Mouse (Mus musculus) testis, postnatal 10 days (tissue): Measurements from ENCODE around the gene Ubac2.
A peak's percentile ranks its signal among the peaks of the same experiment; 100 is the strongest.

Source experiments
- DNase-seq: peaks from one replicate; pipeline ENCODE4 v3.0.0; 2021; ENCODE audit warnings: low spot score

Gene Ubac2

DNA sequence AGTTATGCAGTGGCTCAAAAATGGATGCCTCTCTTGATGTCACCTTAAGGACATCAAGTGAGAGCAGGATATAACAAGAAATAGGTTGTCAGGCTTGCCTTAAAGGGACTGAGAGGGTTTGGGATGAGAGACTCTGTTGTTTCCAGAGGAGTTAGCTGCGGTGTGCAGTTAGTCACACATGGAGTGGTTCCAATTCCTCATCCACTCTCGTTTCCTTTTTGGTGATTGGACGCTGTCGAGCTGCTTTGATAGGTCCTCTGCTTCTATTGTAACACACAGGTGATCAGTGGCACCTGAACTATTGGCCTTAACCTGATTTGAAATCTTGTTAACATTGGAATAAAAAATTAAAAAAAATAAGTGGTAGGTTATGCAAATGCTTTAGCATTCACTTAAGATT is 44.3 kb downstream of the Ubac2 start:
- DNase-seq: no peak

GRCm38 (mm10) chr14:121924876-121925275 is 46.5 kb downstream of the Ubac2 start:
- no peak for DNase-seq

GRCm38 (mm10) chr14:121926901-121927300 is 48.5 kb downstream of the Ubac2 start:
- DNase-seq: no peak

- DNase-seq: no peak
These were observed 49.0 kb downstream of the Ubac2 start for GRCm38 (mm10) chr14:121927451-121927850.

GRCm38 (mm10) chr14:121928375-121929137 is 50.1 kb downstream of the Ubac2 start:
- DNase-seq: peak; percentile 77

DNA sequence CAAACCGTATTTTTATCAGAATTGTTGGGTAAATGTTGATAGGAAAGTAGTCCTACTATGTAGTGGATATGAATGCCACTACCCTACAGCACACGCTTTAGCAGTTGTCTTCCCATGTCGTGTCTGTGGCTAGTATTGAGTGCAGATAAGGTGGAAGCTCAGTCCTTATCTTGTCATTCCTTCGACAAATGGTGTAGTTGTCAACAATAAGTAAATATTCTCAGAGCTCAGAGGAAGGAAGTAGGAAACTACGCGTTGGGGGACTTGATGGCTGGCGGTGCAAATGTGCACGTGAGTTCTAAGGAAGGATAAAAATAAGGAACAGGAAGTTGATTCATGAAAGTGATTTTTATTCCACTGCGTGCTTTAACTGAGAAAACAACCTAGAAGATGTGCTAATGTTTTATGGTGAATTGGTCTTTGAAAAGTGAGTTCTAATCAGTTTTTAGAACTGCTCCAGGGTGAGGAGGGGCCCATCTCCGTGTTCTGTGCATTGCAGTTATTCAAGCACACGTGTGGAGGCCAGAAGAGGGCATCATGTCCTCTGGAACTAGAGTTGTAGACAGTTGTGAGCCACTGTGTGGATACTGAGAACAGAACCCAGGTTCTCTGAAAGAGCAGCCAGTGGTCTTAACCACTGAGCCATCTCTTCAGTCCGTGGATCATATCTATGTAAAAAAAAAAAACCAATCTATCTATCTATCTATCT is 51.0 kb downstream of the Ubac2 start:
- DNase-seq: no peak

GRCm38 (mm10) chr14:121930731-121931383 is 52.4 kb downstream of the Ubac2 start:
- no peak for DNase-seq

GRCm38 (mm10) chr14:121931594-121931993 is 53.2 kb downstream of the Ubac2 start:
- no peak for DNase-seq

DNA sequence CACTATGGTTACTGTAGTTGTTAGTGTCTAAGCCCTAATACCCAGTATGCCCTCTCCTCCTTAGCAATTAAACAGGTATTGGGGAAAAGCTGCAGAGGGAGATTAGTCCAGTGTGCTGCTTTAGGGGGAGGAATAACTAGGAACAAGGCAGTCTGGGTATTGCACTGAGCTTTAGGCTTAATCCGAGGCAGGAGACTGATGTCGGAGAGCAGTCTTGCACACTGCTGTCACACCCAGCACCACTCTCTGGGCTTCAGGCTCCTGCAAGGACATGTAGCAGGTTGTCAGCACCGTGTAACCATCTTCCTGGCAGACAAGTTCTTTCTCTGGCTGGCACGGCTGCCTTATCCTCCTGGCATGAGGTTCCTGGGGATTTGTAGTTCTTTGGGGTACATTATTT is 53.8 kb downstream of the Ubac2 start:
- DNase-seq: no peak

DNA sequence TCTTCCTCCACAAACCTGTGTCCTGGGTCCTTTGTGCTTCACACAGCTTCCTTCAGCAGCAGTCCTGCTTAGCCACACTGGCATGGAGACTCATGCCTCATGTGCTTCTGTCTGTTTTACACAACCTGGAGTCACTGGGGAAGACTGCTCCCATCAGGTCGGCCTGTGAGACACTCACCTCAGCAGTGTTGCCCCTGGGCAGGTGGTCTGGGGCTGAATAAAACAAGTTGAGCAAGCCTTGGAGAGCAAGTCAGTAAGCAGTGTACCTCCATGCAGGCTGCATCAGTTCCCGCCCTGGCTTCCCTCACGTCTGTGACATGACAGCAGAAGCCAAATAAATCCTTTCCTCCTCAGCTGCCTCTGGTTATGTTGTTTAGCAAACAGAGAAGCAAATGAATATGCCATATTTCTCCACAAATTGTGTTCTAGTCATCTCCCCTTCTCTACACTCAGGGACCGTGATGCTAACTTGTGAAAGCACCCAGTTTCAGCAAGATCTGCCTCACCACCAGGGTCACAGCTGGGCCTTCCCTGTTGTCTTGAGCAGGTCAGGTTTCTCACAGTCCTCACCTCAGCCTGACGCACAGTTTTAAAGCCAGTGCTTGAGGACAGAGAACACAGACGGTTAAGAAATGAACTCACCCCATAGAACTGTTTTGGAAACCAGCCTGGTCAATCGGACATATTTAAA is 55.6 kb downstream of the Ubac2 start:
- DNase-seq: no peak

GRCm38 (mm10) chr14:121934597-121934946 is 56.2 kb downstream of the Ubac2 start:
- DNase-seq: no peak

- DNase-seq: no peak
These were observed 57.9 kb downstream of the Ubac2 start for GRCm38 (mm10) chr14:121936356-121936755.

- DNase-seq: no peak
These were observed 58.4 kb downstream of the Ubac2 start for GRCm38 (mm10) chr14:121936856-121937255.

- DNase-seq: no peak
These were observed 59.3 kb downstream of the Ubac2 start for GRCm38 (mm10) chr14:121937601-121938255.

DNA sequence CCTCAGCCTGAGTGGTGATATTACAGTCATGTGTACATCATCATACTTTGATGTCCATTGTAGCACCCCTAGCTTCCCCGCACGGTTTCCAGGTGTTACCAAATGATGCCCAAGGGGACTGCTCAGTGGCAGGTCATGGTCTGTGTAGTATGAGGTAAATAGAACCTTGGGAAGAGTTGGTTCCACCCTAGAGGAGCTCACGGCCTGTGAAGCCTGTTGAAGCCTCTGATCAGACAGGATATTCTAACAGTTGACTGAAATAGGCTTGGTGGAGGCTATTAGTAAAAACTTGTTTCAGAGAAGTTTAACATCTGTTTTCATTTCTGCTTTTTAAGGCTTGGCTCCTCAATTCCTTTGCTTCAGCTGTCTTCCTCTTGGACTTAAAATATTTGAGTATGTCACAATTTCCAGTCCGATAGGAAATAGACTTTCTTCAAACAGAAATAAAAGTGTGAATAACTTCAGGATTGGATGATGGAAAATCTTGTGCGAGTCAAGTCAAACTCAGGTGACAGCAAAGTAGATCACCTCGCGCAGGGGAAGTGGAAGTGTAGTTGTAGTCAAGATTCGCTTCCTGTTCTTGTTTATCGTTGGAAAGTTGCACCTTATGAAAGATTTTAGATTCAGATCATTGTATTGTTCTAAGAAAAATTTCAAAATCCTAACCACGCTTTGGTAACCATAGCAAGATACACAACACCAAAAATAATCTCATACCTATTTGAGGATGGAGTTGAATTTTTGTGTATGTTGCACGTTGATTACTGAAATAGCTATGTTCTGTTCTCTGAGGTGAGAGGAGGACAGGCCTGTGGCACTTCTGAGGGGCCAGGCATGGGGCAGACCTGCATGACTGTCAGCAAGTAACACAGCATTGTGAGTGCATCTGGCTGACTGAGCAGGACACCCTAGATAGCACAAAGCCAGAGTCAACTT is 60.1 kb downstream of the Ubac2 start:
- DNase-seq: no peak

DNA sequence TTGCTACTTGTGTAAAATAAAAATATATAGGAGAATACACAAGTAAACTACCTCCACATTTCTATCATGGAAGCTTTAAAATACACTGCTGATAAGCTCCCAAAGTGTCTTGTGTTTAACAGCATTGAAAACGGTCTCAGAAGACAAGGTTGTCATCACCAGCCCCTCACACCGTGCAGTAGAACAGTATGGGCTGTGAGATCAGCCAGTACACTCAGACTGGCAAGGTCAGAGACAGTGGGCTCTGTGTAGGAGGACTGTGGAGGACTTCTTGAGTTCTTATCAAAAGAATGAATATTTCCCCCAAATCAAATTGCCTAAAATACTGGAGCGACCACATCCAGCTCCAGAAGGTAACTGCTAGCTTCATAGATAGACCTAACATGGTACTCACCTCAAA is 61.2 kb downstream of the Ubac2 start:
- no peak for DNase-seq

DNA sequence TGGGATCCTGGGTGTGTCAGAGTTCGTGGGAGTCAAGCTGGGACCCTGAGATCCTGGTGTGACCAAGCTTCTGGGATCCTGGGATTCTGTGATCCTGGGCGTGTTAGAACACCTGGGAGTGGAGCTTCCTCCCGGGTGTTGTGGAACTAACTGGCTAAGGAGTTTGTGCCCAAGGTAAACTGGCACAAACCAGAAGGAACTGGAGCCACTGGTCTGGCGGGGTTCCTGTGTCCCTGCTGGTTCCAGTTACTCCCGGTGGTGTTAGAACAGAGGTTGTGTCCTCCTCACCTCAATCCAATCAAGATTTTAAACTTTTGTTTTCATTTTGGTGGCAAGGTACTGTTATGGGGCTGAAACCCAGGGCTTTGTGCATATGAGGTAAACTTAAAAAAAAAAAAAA is 67.7 kb downstream of the Ubac2 start:
- DNase-seq: no peak

DNA sequence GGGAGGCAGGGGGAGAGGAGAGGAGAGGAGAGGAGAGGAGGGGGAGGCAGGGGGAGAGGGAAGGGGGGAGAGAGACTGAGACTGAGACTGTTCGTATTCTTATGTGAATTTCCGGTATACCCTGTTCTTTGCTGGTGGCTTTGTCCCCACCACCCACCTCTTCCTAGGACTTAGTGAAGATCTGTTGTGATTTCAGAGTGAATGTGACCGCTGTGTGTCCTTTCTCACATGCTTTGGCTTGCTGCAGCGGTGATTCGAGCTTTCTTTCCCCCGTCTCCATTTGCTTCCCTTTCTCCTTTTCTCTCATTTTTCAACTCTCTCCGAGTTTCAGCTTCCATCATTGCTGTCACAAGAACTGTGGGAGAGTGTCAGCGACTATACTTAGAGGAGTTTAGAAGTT is 68.3 kb downstream of the Ubac2 start:
- DNase-seq: no peak

DNA sequence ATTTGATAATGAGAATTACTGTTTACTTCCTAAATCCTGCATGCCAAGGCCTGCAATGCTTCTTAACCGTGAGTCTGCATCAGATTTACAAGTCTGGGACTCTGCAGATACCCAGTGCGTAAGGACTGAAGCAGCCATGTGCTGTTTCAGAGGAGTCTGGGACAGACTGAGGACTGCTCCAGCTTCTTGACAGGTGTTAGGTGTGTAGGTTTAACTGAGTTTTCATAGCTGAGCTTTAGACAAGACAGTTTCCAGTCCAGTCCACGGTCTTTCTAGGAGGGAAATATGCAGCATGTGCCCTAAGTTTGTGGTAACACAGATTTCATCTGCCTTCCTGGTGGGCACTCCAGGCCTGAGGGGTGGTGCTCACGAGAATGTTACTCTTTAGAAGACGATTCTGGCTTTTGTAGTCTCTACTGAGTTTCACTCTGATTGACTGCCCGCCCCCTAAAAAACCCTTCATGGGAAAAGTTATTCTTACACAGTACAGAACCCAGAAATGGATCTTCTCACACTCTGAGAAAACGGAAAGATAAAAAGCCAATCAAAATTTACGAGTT is 68.9 kb downstream of the Ubac2 start:
- DNase-seq: no peak

- no peak for DNase-seq
These were observed 69.5 kb downstream of the Ubac2 start for GRCm38 (mm10) chr14:121947966-121948365.

- no peak for DNase-seq
These were observed 71.0 kb downstream of the Ubac2 start for GRCm38 (mm10) chr14:121949436-121949835.
